Mouse (Mus musculus) embryonic stem cell, embryonic (primary cell): ENCODE results near the gene Hist2h3c1.

ENCODE experiments used
- CTCF ChIA-PET, 4 experiments: fragments of 300-600 bp in 2 of 4; fragments of 350-600 bp in 2 of 4; sonication (Branson Sonifier 250); formaldehyde crosslinking; loops; one replicate each; lab custom pipeline; 2022; ENCODE audit warnings: inconsistent platforms in 2 of 4; lab: Charles Lee
- POLR2A ChIA-PET, 4 experiments: fragments of 300-600 bp in 2 of 4; fragments of 350-600 bp in 2 of 4; sonication (Branson Sonifier 250); formaldehyde crosslinking; loops; one replicate each; lab custom pipeline; 2022; ENCODE audit warnings: antibody characterized with exemption in 4 of 4, inconsistent platforms in 1 of 4; lab: Charles Lee

The Hist2h3c1 gene

DNA sequence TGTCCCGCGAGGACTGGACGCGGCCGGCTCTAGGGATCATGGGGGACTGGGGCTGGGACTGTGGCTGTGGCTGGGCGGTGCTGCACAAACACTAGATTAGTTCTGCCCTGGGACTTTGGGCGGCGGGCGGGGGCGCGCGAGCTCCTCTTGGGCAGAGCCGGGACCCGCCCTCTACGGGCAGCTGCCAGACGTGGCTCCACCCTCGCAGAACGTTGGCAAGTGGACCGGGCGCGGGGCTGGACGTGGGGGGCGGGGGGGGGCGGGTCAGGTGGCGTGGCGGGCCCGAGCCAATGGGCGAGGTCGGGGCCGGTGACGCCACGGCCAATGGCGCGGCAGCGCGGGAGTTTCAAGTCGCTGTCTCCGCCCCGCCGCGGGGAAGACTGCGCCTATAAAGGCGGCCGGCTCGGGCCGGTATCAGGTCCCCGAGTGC lies at the start of gene Hist2h3c1:
Gene Hist2h3c1 (plus strand): TSS at position 259 of the 430 bp plus-strand sequence.
- ChIA-PET CTCF (interaction anchor here in 1 of 4 experiments (0.7 kb wide), 1 partner anchor 16 kb away, joined by 5 read pairs; no protein-coding TSS in a partner anchor), POLR2A (interaction anchor here in 3 of 4 experiments (0.6 to 1.4 kb wide), 9 partner anchors 9 to 31 kb away, joined by 3 to 42 read pairs (median 7); partner anchors contain the start of genes Hist2h2bb (in 2 of the 3), Bola1 (in 1 of the 3), Hist2h2ab (in 1 of the 3) and Hist2h2ac (in 1 of the 3))

DNA sequence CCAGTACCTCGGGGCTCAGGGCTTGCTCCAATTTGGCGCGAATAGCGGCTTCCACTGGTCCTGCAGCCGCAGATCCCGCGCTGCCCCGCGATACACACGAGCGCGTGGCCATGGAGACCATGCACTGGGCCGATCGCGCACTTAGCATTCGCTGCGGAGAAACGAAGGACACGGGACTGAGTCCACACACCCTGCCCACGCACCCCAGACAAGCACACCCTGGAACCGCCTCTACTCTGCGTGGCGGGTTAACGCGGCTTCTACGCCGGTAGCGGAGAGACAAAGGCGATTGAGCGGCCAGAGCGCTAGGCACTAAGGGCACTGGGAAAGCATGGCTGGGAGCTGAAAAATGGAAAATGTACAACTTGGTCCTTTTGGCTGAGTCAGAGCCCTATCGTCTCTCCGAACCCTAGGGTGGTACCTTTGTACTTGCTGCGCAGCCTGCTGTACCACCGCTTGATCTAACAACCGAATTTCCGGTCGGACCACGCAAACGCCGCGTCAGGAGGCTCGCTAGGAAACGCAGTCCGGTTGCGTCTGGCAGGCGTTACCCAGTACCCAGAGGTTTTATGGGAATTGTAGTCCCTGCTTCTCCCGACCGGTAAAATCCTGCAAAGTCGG lies 49.2 kb upstream of the Hist2h3c1 start:
- ChIA-PET CTCF (interaction anchor here in 3 of 4 experiments (0.6 to 4.5 kb wide), 10 partner anchors 10 to 131 kb away, joined by 3 to 52 read pairs (median 6); partner anchors contain the start of genes Bola1 (in 1 of the 3), Hist2h2ab (in 1 of the 3), Hist2h2ac (in 1 of the 3) and Hist2h2be (in 1 of the 3)), POLR2A (interaction anchor here (0.6 to 5.8 kb wide), 78 partner anchors 9 to 341 kb away, joined by 3 to 207 read pairs (median 5); partner anchors contain the start of genes Bola1 (in 4 of the 4), Hist2h2ab (in 4 of the 4), Hist2h2ac (in 4 of the 4) and Hist2h2be (in 4 of the 4))

DNA sequence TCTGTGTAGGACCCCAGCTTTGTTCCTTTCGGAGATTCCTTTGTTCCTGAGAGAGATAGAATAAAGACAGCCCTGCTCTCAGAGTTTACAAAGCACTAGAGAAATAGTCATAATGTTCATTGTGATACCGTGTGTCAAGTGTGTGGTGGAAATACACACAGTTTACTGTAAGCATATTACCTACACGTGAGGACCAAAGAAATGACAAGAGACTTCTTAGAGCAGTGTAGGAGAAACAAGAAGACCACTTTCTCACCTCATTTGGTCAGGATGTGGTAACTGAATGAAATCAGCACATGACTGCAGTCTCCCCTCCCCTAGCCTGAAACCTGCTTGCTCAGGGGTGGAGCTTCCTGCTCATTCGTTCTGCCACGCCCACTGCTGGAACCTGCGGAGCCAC lies 48.3 kb upstream of the Hist2h3c1 start:
- CTCF ChIA-PET, result interaction anchor here in 3 of 4 experiments (0.8 to 4.5 kb wide), 3 partner anchors 10 to 11 kb away, joined by 3 to 52 read pairs (median 3); no protein-coding TSS in a partner anchor
- POLR2A ChIA-PET, result interaction anchor here (0.7 to 5.8 kb wide), 39 partner anchors 8 to 342 kb away, joined by 3 to 207 read pairs (median 5); partner anchors contain the start of genes Bola1 (in 4 of the 4), Hist2h2ab (in 4 of the 4), Hist2h2ac (in 3 of the 4) and Hist2h2bb (in 3 of the 4)

DNA sequence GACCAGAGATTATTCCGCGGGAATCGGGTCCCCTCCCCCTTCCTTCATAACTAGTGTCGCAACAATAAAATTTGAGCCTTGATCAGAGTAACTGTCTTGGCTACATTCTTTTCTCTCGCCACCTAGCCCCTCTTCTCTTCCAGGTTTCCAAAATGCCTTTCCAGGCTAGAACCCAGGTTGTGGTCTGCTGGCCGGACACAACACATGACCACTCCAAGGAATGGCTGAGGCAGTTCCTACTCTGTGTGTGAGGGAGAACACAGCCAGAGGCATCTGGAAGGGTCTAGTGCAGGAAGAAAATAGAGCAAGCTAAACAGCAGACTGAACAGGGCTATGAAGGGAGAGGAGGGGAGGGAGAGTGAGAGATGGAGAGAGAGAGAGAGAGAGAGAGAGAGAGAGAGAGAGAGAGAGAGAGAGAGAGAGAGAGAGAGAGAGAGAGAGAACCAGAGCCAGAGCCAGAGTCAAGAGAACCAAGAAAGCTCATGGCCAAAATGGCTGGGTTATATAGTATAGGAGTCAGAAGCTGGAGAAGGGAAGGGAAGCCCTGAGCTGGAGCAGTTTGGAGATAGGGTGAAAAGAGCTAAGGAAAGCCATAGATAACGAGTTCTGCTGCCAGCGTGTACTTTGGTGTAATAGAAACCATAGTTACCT lies 47.8 kb upstream of the Hist2h3c1 start:
- CTCF ChIA-PET, result interaction anchor here (0.6 to 4.5 kb wide), 8 partner anchors 10 to 964 kb away, joined by 3 to 52 read pairs (median 4); no protein-coding TSS in a partner anchor
- POLR2A ChIA-PET, result interaction anchor here (0.6 to 5.8 kb wide), 39 partner anchors 8 to 212 kb away, joined by 3 to 207 read pairs (median 4); partner anchors contain the start of genes Bola1 (in 4 of the 4), Hist2h2ab (in 4 of the 4), Hist2h2ac (in 3 of the 4) and Hist2h2bb (in 3 of the 4)

DNA sequence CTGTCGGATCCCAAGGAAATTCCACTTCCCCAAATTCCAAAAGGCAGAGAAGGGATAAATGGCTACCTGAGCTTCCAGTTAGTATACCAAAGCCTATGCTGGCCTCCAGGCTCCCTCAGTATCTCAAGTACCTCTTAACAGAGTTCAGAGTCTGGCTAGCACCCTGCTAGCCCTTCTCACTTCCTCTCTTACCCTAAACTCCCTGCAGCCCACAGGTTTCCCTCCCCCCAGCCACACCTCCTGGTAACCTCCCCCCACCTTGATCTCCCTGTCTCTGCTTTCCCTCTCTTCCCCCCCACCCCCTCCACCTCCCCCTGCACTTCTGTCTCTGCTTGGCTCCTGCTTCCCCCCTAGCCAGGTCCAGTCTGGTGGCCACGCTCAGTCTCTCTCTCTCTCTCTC lies 46.8 kb upstream of the Hist2h3c1 start:
- ChIA-PET CTCF (interaction anchor here in 2 of 4 experiments (0.6 to 4.5 kb wide), 2 partner anchors 9 to 529 kb away, joined by 3 to 52 read pairs; no protein-coding TSS in a partner anchor), POLR2A (interaction anchor here in 3 of 4 experiments (1.1 to 5.8 kb wide), 15 partner anchors 9 to 142 kb away, joined by 3 to 207 read pairs (median 25); partner anchors contain the start of genes Bola1 (in 3 of the 3), Hist2h2ab (in 3 of the 3), Hist2h2ac (in 3 of the 3) and Hist2h2be (in 3 of the 3))

DNA sequence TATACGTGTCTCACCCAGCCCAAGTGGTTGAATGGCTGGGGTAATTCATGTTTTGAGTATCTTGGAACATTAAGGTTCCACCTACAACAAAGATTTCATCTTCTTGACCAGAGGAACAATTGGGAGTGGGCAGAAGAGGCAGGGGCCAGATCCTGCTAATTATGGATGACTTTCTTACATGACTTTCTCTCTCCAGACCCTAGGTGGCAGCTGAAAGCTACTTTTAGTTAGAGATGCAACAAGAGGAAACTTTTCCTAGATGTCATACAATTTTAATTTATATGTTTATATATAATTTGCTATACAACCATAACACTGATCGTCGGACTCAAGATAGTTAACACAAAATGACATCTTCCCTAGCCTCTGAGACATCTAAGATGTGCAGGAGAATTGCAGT lies 38.7 kb upstream of the Hist2h3c1 start:
- POLR2A ChIA-PET, result interaction anchor here (0.9 to 8.2 kb wide), 14 partner anchors 9 to 62 kb away, joined by 3 to 116 read pairs (median 7); partner anchors contain the start of genes Bola1 (in 4 of the 4), Hist2h2ab (in 4 of the 4), Hist2h2ac (in 3 of the 4) and Hist2h2be (in 3 of the 4)
- CTCF ChIA-PET, result interaction anchor here in 2 of 4 experiments (1.2 to 4.1 kb wide), 6 partner anchors 10 to 70 kb away, joined by 3 to 52 read pairs (median 8); partner anchors contain the start of genes Bola1 (in 2 of the 2), Hist2h2ab (in 2 of the 2), Hist2h2ac (in 1 of the 2) and Hist2h2be (in 1 of the 2)

DNA sequence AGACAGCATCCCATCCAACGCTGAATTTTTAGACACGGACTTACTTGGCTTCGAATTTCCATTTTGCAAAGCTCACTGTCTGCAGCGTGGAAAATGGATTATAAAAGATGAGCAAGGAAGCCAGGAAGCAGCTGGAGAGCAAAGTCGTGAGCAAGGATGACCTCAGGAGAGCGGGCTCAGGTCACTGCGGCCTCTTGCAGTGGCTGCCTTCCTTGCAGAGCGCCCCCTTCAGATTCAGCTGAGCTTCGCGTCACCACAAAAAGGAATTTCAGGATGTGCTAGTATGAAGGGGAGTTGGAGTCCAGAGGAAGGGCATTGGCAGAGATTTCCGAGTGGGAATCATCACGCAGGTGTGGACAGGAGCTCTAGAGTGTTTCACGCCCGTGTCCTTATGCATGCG lies 37.2 kb upstream of the Hist2h3c1 start:
- CTCF ChIA-PET, result interaction anchor here (0.6 to 4.1 kb wide), 20 partner anchors 10 to 304 kb away, joined by 3 to 52 read pairs (median 4); partner anchors contain the start of genes Bola1 (in 2 of the 4), Hist2h2ab (in 2 of the 4), Hist2h2ac (in 2 of the 4) and Hist2h2be (in 2 of the 4)

DNA sequence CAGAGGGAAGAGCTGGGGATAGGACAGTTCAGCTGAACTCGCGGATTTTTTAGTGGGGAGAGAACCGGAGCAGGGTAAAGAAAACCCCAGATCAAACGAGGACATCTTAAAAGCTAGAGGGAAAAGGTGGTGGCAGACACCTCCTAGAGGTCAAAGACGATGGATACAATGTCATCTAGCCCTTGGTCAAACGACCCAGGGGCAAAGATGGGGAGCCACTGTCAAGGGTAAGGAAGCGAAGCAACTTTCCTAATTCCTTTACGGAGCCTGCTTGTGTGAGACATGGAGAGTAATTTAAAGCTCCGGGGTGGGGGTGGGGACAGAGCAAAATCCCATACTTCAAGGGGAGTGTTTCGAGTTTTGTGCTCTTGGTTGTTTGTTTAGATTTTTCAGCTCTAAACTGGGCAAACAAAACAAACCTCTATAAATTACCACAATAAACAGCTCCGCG lies 27.3 kb upstream of the Hist2h3c1 start:
- ChIA-PET POLR2A (interaction anchor here (0.6 to 15.1 kb wide), 127 partner anchors 8 to 1909 kb away, joined by 3 to 457 read pairs (median 7); partner anchors contain the start of genes Hist2h2bb (in 4 of the 4), Hist2h3b (in 4 of the 4), Hist2h4 (in 4 of the 4) and Hist2h2aa1 (in 3 of the 4)), CTCF (interaction anchor here (0.5 to 2.2 kb wide), 17 partner anchors 9 to 500 kb away, joined by 3 to 17 read pairs (median 5); partner anchors contain the start of genes Hist2h4 (in 2 of the 4) and Hist2h2bb (in 1 of the 4))

More for the DNA sequence above, 37.2 kb upstream of the Hist2h3c1 start:
- POLR2A ChIA-PET, result interaction anchor here in 3 of 4 experiments (0.6 to 8.2 kb wide), 21 partner anchors 10 to 371 kb away, joined by 3 to 116 read pairs (median 5); partner anchors contain the start of genes Bola1 (in 3 of the 3), Hist2h2ab (in 3 of the 3), Hist2h2ac (in 3 of the 3) and Hist2h2be (in 3 of the 3)

DNA sequence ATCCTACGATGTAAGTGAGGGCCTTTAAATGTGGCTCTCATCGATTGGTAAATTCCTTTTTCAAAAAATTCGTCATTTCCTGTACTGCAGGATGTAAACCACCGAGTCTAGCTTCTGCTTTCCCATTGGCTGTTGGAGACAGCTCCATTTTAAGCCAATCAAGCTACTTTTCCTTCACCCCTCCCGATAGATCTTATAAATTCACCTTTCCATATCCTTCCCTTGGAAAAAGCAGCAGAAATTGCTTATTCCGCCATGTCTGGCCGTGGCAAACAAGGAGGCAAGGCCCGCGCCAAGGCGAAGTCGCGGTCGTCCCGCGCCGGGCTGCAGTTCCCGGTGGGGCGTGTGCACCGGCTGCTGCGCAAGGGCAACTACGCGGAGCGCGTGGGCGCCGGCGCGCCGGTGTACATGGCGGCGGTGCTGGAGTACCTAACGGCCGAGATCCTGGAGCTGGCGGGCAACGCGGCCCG lies 26.8 kb upstream of the Hist2h3c1 start, which contains the start of the genes Bola1 and Hist2h2ab:
Gene Bola1 (minus strand): TSS at position 49 of the 470 bp plus-strand sequence.
Gene Hist2h2ab (plus strand): TSS at position 205 of the 470 bp plus-strand sequence.
- CTCF ChIA-PET, result interaction anchor here (0.5 to 2.2 kb wide), 17 partner anchors 9 to 499 kb away, joined by 3 to 17 read pairs (median 5); partner anchors contain the start of genes Hist2h4 (in 2 of the 4) and Hist2h2bb (in 1 of the 4)
- POLR2A ChIA-PET, result interaction anchor here (0.5 to 15.1 kb wide), 132 partner anchors 8 to 1206 kb away, joined by 3 to 457 read pairs (median 6); partner anchors contain the start of genes Hist2h2bb (in 4 of the 4), Hist2h3b (in 4 of the 4), Hist2h4 (in 4 of the 4) and Hist2h2aa1 (in 3 of the 4)

DNA sequence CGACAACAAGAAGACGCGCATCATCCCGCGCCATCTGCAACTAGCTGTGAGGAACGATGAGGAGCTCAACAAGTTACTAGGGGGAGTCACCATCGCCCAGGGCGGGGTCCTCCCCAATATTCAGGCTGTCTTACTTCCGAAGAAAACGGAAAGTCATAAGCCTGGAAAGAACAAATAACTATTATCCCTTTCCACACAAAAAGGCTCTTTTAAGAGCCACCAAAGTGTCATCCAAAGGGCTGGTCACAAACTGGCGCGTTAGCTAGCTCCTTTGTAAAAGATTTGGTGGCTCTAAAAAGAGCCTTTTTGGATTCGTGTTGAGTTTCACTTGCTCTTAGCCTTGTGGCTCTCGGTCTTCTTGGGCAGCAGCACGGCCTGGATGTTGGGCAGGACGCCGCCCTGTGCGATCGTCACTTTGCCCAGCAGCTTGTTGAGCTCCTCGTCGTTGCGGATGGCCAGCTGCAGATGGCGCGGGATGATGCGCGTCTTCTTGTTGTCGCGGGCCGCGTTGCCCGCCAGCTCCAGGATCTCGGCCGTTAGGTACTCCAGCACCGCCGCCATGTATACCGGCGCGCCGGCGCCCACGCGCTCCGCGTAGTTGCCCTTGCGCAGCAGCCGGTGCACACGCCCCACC lies 26.2 kb upstream of the Hist2h3c1 start:
- ChIA-PET POLR2A (interaction anchor here (0.5 to 15.1 kb wide), 158 partner anchors 8 to 1207 kb away, joined by 3 to 457 read pairs (median 5); partner anchors contain the start of genes Hist2h2bb (in 4 of the 4), Hist2h4 (in 4 of the 4), Hist2h2aa1 (in 3 of the 4) and Hist2h3b (in 3 of the 4)), CTCF (interaction anchor here (0.9 to 2.2 kb wide), 16 partner anchors 10 to 220 kb away, joined by 3 to 17 read pairs (median 4); partner anchors contain the start of genes Hist2h2bb (in 1 of the 4) and Hist2h4 (in 1 of the 4))

DNA sequence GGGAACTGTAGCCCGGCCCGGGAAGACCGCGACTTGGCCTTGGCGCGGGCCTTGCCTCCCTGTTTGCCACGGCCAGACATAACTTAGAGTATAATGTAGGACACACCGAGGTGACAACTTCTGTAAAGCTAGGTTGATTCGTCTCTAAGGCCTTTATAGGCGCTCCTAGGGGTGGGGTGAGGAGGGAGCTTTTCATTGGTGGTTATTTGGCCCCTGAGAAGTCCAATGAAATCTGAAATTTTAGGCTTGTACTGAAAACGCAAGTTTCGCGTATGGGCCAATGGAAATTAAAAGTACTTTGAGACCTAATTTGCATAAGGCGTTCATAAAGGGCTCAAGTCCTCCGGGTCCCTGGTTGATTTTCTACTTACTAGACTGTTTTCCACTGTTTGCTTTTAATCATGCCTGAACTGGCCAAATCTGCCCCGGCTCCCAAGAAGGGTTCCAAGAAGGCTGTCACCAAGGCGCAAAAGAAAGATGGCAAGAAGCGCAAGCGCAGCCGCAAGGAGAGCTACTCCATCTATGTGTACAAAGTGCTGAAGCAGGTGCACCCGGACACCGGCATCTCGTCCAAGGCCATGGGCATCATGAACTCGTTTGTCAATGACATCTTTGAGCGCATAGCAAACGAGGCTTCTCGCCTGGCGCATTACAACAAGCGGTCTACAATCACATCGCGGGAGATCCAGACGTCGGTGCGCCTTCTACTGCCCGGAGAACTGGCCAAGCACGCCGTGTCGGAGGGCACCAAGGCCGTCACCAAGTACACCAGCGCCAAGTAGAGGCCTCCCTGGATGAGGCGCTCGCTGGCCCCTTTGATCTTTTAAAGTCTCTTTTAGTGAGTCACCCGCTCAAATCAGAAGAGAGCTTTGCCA lies 25.5 kb upstream of the Hist2h3c1 start, which contains the start of the genes Hist2h2ac and Hist2h2be:
Gene Hist2h2ac (minus strand): TSS at position 116 of the 875 bp plus-strand sequence.
Gene Hist2h2be (plus strand): TSS at position 355 of the 875 bp plus-strand sequence.
- ChIA-PET POLR2A (interaction anchor here (0.6 to 15.1 kb wide), 129 partner anchors 8 to 546 kb away, joined by 3 to 457 read pairs (median 5); partner anchors contain the start of genes Hist2h2bb (in 4 of the 4), Hist2h4 (in 4 of the 4), Hist2h2aa1 (in 3 of the 4) and Hist2h3b (in 3 of the 4)), CTCF (interaction anchor here (0.6 to 2.2 kb wide), 13 partner anchors 12 to 1142 kb away, joined by 3 to 14 read pairs (median 4); no protein-coding TSS in a partner anchor)

DNA sequence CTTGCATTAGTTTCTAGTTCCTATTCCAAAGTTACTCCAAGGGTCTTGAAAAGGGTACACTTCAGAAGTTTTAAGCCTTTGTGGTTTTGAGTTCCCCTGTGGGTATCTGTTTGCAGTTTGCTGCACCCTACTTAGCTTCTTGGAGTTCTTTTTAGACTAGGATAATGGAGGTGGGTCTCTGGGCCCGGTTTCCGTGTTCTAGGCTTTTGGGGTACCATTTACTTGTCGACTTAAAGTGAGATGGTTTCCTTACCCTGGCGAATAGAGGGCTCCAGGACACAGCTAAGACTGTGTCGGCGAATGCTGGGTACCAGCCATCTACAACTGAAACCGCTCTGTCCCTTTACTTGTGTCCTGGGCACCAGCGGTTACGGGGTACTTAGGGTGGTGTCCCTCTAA lies 24.8 kb upstream of the Hist2h3c1 start:
- CTCF ChIA-PET, result interaction anchor here (0.6 to 1.5 kb wide), 8 partner anchors 12 to 1142 kb away, joined by 3 to 8 read pairs (median 4); no protein-coding TSS in a partner anchor
- POLR2A ChIA-PET, result interaction anchor here (0.6 to 15.1 kb wide), 74 partner anchors 8 to 505 kb away, joined by 3 to 457 read pairs (median 12); partner anchors contain the start of genes Hist2h2bb (in 4 of the 4), Hist2h4 (in 4 of the 4), Hist2h3b (in 3 of the 4) and Hist2h2aa1 (in 2 of the 4)

DNA sequence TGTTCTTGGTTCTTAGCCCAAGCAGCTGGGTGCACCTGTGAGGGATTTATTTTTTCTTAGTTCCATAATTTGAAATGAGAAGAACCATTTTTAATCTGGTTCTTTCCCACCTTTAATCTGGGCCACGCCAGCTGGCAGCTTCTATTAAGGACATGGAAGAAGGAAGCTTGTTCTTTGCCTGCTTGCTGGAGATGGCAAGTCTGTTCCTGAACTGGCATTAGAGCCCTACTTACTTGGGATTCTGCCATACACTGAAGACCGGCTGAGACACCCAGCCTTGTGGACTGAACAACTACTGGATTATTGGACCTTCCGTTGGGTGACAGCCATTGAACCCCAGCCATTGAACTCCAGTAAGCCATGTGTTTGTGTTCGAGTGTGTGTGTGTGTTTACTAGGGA lies 23.7 kb upstream of the Hist2h3c1 start:
- ChIA-PET POLR2A (interaction anchor here (0.6 to 15.1 kb wide), 16 partner anchors 10 to 289 kb away, joined by 3 to 457 read pairs (median 76); partner anchors contain the start of genes Hist2h4 (in 2 of the 4), Hist2h2aa1 (in 1 of the 4), Hist2h2aa2 (in 1 of the 4) and Hist2h2bb (in 1 of the 4)), CTCF (interaction anchor here in 3 of 4 experiments (0.5 to 1.2 kb wide), 3 partner anchors 12 to 317 kb away, joined by 3 to 7 read pairs (median 5); no protein-coding TSS in a partner anchor)
